Mouse (Mus musculus): ENCODE data around the gene Ranbp3. TPM values are rescaled to one million over a fixed set of nuclear protein-coding genes. Genes with fewer than 3 reads are reported as not detected.
A peak's percentile ranks its signal among the peaks of the same experiment; 100 is the strongest.

Ranbp3 gene
- polyA plus RNA-seq, 1 experiment from 2014 or later, result 34.5 TPM

GRCm38 (mm10) chr17:56729656-56730055, 56.6 kb downstream of the Ranbp3 start:
- DNase-seq (ENCODE audit: low spot score) (no peak), ATAC-seq (ENCODE audit: low FRiP score, low TSS enrichment) (no peak)
- Histone ChIP-seq H3K9me3 (ENCODE audit: control insufficient read depth, low read length) (no peaks in the 10 kb centered on the region), H3K4me2 (replicated peaks; ENCODE audit: low read depth) (no peak overlapping the region), H3K36me3 (ENCODE audit: control insufficient read depth, insufficient read depth, low read length) (no peaks in the 10 kb centered on the region), H3K4me3 (ENCODE audit: low read depth, low read length) (no peak overlapping the region), H3K27me3 (ENCODE audit: control insufficient read depth, insufficient read depth, low read length) (no peaks in the 10 kb centered on the region), H3K27ac (replicated peaks) (no peak overlapping the region), H3K4me1 (replicated peaks; ENCODE audit: control insufficient read depth, insufficient read depth) (peaks cover 3% of the 10 kb centered on the region; the same call in 1 of the 2 replicates), H3K9ac (ENCODE audit: low read length) (no peak overlapping the region)
- WGBS, result 61% methylated on average over 2 of the region's 2 CpGs
- TF ChIP-seq EP300 (optimal IDR thresholded peaks at IDR 0.05), result no peak
- TF ChIP-seq CTCF (IDR thresholded peaks at IDR 0.05; ENCODE audit: low read depth), result no peak

- 42% methylated on average over 8 of the region's 8 CpGs for WGBS
- Histone ChIP-seq H3K4me2 (replicated peaks; ENCODE audit: low read depth) (no peak overlapping the region), H3K4me1 (replicated peaks; ENCODE audit: control insufficient read depth, insufficient read depth) (no peaks in the 10 kb centered on the region), H3K4me3 (ENCODE audit: low read depth, low read length) (no peak overlapping the region), H3K9me3 (ENCODE audit: control insufficient read depth, low read length) (no peaks in the 10 kb centered on the region), H3K27ac (replicated peaks) (no peak overlapping the region), H3K9ac (ENCODE audit: low read length) (no peak overlapping the region), H3K27me3 (ENCODE audit: control insufficient read depth, insufficient read depth, low read length) (no peaks in the 10 kb centered on the region), H3K36me3 (ENCODE audit: control insufficient read depth, insufficient read depth, low read length) (no peaks in the 10 kb centered on the region)
- no peak for TF ChIP-seq EP300 (optimal IDR thresholded peaks at IDR 0.05)
- peak; percentile 58 for TF ChIP-seq CTCF (IDR thresholded peaks at IDR 0.05; ENCODE audit: low read depth)
- no peak for ATAC-seq (ENCODE audit: low FRiP score, low TSS enrichment)
- no peak for DNase-seq (ENCODE audit: low spot score)
Measured at GRCm38 (mm10) chr17:56736534-56736933, 63.4 kb downstream of the Ranbp3 start.

GRCm38 (mm10) chr17:56738221-56738620, 65.1 kb downstream of the Ranbp3 start:
- DNase-seq (ENCODE audit: low spot score) (no peak), ATAC-seq (ENCODE audit: low FRiP score, low TSS enrichment) (no peak)
- H3K27me3 ChIP-seq (ENCODE audit: control insufficient read depth, insufficient read depth, low read length), result no peaks in the 10 kb centered on the region
- H3K4me2 ChIP-seq (replicated peaks; ENCODE audit: low read depth), result no peak overlapping the region
- H3K36me3 ChIP-seq (ENCODE audit: control insufficient read depth, insufficient read depth, low read length), result no peaks in the 10 kb centered on the region
- H3K27ac ChIP-seq (replicated peaks), result no peak overlapping the region
- no peak for TF ChIP-seq EP300 (optimal IDR thresholded peaks at IDR 0.05)
- no peak for TF ChIP-seq CTCF (IDR thresholded peaks at IDR 0.05; ENCODE audit: low read depth)
- H3K9ac ChIP-seq (ENCODE audit: low read length), result no peak overlapping the region
- H3K4me1 ChIP-seq (replicated peaks; ENCODE audit: control insufficient read depth, insufficient read depth), result no peaks in the 10 kb centered on the region
- 68% methylated on average over 10 of the region's 10 CpGs for WGBS
- H3K9me3 ChIP-seq (ENCODE audit: control insufficient read depth, low read length), result no peaks in the 10 kb centered on the region
- H3K4me3 ChIP-seq (ENCODE audit: low read depth, low read length), result no peak overlapping the region

- Histone ChIP-seq H3K4me3 (ENCODE audit: low read depth, low read length) (no peak overlapping the region), H3K4me1 (replicated peaks; ENCODE audit: control insufficient read depth, insufficient read depth) (no peaks in the 10 kb centered on the region), H3K27me3 (ENCODE audit: control insufficient read depth, insufficient read depth, low read length) (no peaks in the 10 kb centered on the region), H3K36me3 (ENCODE audit: control insufficient read depth, insufficient read depth, low read length) (no peaks in the 10 kb centered on the region), H3K27ac (replicated peaks) (no peak overlapping the region), H3K9ac (ENCODE audit: low read length) (no peak overlapping the region), H3K4me2 (replicated peaks; ENCODE audit: low read depth) (no peak overlapping the region), H3K9me3 (ENCODE audit: control insufficient read depth, low read length) (no peaks in the 10 kb centered on the region)
- no peak for TF ChIP-seq CTCF (IDR thresholded peaks at IDR 0.05; ENCODE audit: low read depth)
- no peak for TF ChIP-seq EP300 (optimal IDR thresholded peaks at IDR 0.05)
- ATAC-seq (ENCODE audit: low FRiP score, low TSS enrichment) (no peak; the same call in 1 of the 2 replicates), DNase-seq (ENCODE audit: low spot score) (no peak)
- 74% methylated on average over 17 of the region's 17 CpGs for WGBS
Measured at GRCm38 (mm10) chr17:56740118-56740787, 67.2 kb downstream of the Ranbp3 start.

- Histone ChIP-seq H3K4me3 (ENCODE audit: low read depth, low read length) (no peak overlapping the region), H3K9ac (ENCODE audit: low read length) (no peak overlapping the region), H3K27me3 (ENCODE audit: control insufficient read depth, insufficient read depth, low read length) (no peaks in the 10 kb centered on the region), H3K4me1 (replicated peaks; ENCODE audit: control insufficient read depth, insufficient read depth) (no peaks in the 10 kb centered on the region), H3K4me2 (replicated peaks; ENCODE audit: low read depth) (no peak overlapping the region), H3K9me3 (ENCODE audit: control insufficient read depth, low read length) (no peaks in the 10 kb centered on the region), H3K27ac (replicated peaks) (no peak overlapping the region), H3K36me3 (ENCODE audit: control insufficient read depth, insufficient read depth, low read length) (no peaks in the 10 kb centered on the region)
- WGBS, result 83% methylated on average over 17 of the region's 17 CpGs
- ATAC-seq (ENCODE audit: low FRiP score, low TSS enrichment) (no peak), DNase-seq (ENCODE audit: low spot score) (no peak)
- TF ChIP-seq CTCF (IDR thresholded peaks at IDR 0.05; ENCODE audit: low read depth), result no peak
- TF ChIP-seq EP300 (optimal IDR thresholded peaks at IDR 0.05), result no peak
Measured at GRCm38 (mm10) chr17:56740788-56741160, 67.7 kb downstream of the Ranbp3 start.

GRCm38 (mm10) chr17:56744173-56744572, 71.1 kb downstream of the Ranbp3 start:
- Histone ChIP-seq H3K36me3 (ENCODE audit: control insufficient read depth, insufficient read depth, low read length) (no peaks in the 10 kb centered on the region), H3K27me3 (ENCODE audit: control insufficient read depth, insufficient read depth, low read length) (no peaks in the 10 kb centered on the region), H3K4me1 (replicated peaks; ENCODE audit: control insufficient read depth, insufficient read depth) (no peaks in the 10 kb centered on the region), H3K27ac (replicated peaks) (no peak overlapping the region), H3K9ac (ENCODE audit: low read length) (no peak overlapping the region), H3K4me3 (ENCODE audit: low read depth, low read length) (no peak overlapping the region), H3K4me2 (replicated peaks; ENCODE audit: low read depth) (no peak overlapping the region), H3K9me3 (ENCODE audit: control insufficient read depth, low read length) (no peaks in the 10 kb centered on the region)
- no peak for ATAC-seq (ENCODE audit: low FRiP score, low TSS enrichment)
- no peak for TF ChIP-seq CTCF (IDR thresholded peaks at IDR 0.05; ENCODE audit: low read depth)
- no peak for TF ChIP-seq EP300 (optimal IDR thresholded peaks at IDR 0.05)
- no peak for DNase-seq (ENCODE audit: low spot score)
- WGBS, result 29% methylated on average over 5 of the region's 5 CpGs

Data from stomach, postnatal 0 days (tissue).